Mouse (Mus musculus) v-Abl transformed pro-B cells (cell line): ENCODE measurements around the gene Cygb.

ENCODE experiments used
- in situ Hi-C, 2 experiments: fragments of 400-800 bp; cut with MboI; formaldehyde crosslinking; loops; one replicate each; pipeline ENCODE4 v1.15.1; 2025; ENCODE audit not compliant: unreplicated experiment in 2 of 2

Gene Cygb

DNA sequence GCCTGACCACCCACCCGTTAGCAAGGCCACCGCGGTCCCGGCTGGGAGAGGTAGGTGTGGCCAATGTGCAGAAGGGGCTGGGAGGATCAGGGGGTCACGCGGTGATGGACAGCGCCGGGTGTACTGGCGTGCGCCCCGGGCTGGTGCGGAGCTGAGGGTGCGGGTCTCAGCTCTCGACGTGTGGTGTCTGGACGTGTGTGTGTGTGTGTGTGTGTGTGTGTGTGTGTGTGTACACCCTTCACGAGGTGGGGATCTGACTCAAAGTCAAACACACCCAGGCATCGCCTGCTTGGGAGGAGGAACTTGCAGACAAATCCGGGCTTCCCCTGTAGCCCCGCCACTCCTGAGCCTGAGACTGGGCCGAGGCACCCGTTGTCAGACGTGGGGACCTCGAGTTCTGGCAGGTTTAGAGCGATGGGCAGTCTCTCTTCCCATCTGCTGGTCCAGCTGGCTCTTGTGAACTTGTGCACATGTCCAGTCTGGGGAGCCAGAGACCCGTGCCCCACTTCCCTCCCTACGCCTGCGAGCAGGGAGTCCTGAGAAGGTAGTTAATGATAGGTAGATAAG, at the start of gene Cygb:
Cygb (minus strand) TSS at position 59 of the 567 bp plus-strand sequence.
- in situ Hi-C loops, result no loop called here

DNA sequence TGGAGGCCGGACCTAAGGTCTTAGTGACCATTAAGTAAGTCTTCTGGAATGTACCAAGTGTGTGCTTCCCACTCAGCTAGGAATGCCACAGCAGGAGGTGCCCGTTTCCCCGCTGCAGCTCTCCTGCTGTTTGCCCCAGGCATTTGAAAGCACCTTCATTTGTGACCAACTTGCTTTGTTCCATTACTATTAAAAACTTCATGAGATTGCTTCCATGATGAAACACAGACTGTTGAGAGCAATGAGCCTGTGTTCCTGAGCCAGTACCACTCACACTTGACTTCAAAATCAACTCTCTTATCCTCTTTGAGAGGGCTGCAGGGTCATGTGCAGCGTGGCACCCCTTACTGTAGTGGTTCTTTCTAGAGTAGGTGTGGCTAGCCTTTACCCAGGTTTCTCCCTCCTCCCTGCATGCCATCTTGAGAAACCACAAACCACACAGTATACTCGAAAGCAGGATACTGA, 47.3 kb upstream of the Cygb start:
- in situ Hi-C loops, result no loop called here

DNA sequence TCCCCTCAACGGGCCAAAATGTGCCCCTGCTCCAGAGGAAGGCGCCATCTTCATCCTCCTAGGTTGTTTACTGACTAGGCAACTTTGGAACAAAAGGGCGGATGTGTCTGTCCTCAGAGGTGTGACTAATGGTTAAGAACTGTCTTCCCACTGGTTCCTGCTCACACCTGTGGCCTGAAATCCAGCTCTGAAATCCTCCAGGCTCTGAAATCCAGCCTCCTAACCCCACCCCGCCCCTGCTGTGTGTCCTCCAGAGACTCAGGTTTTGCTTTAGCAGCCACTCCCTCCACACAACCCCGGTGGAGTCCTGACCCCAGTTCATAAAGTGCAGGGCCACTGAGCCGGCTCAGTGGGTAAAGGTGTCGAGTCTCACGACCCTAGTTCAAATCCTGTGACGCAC, 43.4 kb upstream of the Cygb start:
- in situ Hi-C loops, result no loop called here

DNA sequence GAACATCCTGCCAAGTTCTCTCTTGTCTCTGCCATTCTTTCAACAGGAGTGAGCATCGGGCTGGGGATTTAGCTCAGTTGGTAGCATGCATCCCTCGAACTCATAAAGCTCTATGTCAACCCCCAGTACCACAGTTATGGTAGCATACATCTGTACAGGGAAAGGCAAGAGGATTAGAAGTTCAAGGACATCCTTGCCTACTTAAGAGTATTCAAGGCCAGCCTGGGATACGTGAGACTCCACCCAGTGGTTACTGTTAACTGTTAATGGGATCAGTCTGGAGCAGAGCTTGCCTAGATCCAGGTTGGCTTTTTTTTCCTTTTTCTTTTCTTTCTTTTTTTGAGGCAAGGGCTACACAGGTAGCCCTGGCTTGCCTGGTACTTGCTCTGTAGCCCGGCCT, 42.3 kb upstream of the Cygb start:
- in situ Hi-C loops, result no loop called here

DNA sequence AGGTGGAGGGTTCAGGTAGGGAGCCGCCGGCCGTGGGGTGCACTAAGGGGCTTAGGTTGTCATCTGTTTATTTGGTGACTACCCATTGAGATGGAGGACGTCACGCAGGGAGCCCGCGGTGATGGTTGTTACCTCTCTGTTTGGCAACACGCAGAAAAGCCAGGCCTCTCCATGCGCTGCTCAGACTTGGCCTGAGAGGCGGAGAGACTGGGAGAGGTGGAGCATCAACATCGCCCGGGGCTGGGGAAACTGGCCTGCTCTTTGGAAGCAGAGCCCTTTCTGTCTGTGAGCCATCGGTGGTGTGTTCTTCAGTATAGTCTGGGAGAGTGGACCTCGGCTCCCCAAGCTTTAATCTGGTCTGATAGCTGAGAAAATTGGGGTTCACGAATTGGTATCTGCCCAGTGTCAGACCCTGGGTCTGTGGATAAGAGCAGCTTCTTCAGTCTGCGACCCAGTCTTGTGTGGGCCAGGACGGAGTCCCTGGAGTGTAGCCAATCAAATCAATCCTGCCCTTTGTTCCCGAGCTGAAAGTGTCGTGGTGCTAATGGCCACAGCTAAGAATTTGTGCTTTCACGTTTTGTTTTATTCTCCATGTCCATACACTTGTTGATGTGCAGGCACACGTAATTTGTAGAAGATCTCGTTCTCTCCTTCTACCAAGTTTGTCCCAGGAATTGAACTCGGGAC, 41.2 kb upstream of the Cygb start:
- in situ Hi-C loops, result no loop called here

DNA sequence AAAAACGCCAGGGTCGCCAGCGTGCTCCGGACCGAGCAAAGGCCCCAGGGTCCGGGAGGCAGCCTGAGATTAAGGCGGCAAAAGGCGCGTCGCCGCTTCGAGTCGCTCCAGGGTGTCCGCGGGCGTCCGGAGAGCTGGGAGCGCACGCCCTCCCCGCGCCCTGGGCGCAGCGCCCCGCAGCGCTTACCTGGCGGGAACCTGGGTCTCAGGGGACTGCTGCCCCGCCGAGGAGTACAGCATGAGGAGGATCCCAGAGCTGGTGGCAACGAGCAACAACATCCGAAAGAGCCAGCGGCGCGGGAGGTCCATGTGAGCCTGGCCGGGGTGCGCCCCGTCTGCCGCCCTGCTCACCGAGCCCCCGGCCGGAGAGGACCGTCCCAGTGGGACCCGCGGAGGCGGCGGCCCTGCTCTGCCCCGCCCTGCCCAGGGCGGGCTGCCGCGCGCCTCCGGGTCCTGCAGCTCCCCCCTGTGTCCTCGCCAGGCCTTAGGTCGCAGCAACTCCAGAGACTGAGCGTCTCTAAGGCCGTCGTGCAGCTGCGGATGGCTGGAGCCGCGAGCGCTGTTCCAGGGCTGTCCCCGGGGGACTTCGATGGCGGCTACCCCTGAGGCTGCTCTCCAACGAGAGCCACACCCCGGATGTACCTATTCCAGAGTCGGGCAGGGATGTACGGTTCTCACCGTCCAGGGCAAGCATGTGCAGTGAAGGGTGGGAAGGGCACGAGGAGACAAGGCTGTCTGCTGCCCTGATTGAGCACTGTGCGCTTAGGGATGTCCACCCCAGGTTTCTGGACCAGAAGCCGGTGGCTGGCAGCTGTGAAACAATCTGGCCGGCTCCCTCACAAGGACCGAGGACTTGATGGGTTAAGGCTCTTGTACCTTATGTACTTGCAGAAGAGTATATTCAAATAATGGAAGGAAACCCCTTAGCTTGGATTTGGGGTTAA, 40.4 kb upstream of the Cygb start:
- in situ Hi-C loops, result no loop called here

DNA sequence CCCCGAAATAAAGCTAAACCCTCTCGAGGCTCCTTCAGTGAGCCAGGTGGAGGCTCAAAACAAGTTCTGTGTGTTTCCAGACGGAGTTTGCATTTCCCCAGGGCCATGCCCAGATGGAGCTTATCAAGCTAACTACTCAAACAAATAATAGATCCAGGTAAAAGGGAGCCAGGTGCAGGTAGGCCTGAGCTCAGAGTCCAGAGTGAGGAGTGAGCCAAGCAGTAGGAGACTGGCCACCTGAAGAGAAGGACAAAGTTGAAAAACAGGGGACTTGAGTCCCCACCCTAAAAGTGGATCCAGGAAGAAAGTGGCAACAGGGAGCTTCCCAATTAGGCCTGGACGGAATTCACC, 39.8 kb upstream of the Cygb start:
- in situ Hi-C loops, result no loop called here

DNA sequence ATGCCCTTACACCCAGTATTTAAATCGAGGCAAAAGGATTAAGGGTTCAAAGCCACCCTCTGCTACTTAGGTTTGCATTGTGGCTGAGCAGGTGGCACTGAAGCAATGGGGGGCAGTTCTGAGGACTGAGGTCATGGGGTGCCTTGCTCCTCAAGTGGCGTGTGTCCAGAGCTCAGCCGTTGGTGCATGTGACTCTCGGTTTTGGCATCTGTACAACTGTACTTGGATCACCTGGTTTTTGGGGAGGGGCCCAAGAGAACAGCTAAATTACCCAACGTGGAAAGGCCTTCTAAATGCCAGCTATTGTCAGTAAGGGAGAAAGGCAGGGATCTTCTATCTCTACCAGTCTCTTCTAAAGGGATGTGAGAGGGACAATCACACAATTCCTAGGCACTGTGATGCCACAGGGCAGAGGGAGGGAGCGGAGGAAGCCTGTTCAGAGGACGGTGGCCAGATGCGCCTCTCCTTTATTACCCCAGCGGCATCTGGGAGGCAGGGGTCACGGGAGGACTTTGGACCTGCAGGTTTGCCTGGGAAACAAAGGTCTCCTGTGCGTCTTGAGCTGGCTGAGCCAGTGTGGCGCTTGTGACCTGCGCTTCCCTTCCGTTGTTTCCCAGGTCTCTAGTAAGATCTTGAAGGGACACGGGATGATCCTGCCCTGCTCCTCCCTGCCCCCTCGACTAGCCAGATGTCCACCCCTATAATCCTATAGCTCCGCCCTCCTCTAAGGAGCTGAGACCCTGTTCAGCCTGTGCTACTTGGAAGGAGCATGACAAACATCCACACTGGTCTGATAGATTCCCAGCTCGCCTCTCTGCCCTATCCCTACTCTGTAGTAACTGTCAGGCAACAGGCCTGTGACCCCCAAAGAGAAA, 36.8 kb upstream of the Cygb start:
- in situ Hi-C loops, result no loop called here

DNA sequence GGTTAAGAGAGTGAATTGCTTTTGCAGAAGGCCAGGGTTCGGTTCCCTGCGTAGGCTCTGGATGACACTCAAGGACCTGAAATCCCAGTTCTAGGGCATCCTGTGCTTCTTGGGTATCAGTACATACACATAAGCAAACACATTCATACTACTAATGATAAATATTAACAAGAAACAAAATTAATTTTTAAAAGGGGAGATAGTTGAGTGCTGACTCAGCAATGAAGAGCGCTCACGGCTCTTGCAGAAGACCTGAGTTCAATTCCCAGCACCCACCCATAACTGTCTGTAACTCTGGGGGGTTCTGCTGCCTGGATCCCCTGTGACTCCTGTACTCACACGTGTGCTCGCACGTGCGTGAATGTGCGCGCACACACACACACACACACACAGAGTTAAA, 35.5 kb upstream of the Cygb start:
- in situ Hi-C loops, result no loop called here

DNA sequence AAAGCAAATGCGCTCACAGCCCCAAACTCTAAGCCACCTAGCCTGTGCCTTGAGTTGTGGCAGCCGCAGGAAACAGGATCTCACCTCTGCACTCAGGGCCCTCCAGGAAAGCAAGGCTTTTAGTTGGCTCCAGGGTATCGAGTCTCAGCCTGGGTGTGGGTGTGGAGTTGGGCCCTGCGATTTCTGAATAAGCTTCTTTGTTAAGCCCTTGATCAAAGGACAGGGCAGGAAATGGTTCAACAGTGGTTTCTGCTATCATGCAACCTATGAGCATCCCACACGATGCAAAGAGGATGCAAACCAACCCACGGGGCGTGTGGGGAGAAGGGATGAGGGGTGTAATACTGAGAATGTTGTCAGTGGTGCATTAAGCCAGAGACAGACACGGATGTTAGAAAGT, 33.8 kb upstream of the Cygb start:
- in situ Hi-C loops, result no loop called here

DNA sequence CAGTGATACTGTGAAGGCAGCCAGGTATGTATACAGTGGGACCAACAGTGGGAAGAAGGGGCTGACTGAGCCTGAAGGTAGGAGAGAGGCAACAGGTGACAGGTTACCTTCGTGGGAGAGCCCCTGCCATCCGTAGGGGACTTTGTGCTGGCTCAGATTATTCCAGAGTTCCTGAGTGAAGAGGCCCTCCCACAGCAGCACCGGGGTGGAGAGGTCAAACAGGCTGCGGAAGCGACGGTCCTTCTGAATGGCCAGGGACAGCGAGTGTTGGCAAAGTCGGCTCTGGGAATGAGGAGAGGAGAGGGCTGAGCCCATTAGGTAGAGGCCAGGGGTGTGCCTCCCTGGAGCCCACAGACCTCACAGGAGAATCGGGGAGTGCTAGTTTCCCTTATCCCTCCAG, 31.6 kb upstream of the Cygb start:
- in situ Hi-C loops, result no loop called here

DNA sequence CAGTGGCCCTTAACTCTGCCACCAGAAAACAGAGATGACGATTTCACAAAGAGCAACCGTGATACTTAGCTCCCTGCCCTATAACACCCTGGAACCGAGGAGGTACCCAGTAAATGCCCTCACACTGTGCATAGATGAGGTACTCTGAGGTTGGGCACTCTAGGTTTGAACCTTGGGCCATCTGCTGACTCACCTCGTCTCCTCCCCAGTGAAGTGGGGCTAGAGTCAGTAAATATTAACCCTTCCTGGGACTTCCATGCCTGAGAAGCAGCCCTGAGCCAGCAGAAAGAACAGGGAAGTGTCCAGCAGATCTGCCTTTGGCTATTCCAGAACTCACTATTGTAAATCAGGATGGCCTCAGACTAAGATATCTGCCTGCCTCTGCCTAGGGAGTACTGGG, 29.7 kb upstream of the Cygb start:
- in situ Hi-C loops, result no loop called here

DNA sequence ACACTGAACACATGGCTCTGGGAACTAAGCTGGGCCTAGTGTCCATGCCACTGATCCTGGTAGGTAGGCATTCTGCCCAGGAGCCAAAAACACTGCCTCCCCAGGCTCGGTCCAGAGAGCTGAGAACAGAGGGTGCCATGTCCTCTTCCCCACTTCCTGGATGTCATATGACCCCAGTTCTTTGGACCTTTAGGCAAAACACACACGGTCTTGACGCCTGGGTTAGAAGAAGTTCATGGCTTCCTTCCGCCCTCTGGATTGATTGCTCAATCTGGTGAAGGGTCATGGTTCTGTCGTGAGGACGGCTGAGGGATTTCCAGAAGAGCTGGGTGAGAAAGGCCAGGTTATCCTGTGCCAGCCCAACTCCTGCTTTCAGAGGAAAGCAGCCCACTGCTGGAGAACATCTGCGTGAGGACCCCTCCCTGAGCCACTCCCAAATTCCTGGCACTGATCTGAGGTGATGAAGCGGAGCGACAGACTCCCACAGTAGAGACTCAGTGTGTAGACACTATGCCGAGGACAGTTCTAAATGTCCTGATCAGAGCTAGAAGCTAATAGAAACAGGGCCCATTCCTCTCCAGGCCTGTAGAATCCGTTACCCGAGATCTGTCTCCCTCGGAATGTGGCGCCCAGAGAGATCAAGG, 28.5 kb upstream of the Cygb start:
- in situ Hi-C loops, result no loop called here

DNA sequence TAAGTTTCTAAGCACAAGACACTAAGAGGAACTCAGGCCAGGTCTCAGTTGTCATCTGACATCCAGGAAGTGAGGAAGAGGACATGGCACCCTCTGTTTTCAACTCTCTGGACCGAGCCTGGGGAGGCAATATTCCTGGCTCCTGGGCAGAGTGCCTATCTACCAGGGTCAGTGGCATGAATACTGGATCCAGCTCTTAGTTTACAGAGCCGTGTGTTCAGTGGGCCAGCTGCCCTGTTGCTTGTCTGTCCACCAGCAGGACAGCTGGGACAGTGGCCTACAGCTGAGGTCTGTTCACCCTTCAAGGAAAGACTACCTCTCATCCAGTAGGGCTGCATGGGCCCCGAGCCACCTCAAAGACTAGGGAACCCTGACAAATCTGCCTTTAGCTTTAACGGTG, 27.0 kb upstream of the Cygb start:
- in situ Hi-C loops, result no loop called here

DNA sequence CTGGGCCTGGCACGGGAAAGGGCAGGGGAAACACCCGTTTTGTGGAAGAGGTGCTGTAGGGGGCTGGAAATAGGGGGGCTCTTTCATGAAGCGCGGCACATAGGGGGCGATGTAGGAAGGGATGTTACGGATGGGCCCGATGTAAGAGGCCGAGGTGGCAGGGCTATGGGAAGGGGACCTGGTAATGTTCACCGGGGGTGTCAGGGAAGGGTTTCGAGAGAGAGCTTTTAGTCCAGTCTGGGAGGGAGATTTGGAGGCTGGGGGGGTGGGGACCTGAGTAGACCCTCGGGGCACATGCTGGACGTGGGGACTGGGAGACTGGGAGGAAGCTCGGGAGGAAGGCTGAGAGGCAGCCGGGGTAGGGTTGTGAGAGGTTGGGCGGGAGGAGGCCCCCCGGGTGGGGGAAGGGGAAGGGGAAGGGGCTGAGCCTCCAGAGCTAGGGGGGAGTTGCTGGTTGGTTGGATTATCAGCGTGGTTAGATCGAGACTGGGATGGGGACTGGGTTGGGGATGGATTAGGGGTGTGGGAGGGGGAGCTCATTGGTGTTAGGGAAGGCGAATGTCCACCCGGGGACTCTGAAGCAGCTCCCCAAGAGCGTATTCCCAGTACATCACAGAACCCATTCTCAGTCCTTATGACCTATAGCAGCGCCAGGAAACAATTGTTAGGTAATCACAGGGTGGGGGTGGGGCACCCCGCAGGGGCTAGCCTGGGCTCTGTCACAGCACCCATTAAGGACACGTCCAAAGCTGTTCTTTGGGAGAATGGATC, 26.4 kb upstream of the Cygb start:
- in situ Hi-C loops, result no loop called here

DNA sequence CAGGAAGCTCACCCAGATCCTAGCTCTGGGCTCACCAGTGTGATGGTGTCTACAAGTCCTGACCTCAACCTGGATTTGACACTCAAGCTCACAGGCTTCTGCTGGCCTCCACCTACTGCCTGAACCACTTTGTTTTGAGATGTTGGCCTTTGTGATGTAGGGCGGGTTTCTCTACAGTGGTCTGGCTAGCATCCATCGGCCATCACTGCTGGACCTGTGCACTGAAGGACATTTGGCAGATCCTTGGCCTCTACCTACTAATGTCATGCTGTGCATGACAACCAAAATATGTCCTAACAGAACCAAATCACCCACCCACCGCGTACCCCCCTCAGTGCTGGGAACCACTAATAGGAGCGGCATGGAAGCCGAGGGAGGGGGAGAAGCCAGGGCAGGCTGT, 25.0 kb upstream of the Cygb start:
- in situ Hi-C loops, result no loop called here

DNA sequence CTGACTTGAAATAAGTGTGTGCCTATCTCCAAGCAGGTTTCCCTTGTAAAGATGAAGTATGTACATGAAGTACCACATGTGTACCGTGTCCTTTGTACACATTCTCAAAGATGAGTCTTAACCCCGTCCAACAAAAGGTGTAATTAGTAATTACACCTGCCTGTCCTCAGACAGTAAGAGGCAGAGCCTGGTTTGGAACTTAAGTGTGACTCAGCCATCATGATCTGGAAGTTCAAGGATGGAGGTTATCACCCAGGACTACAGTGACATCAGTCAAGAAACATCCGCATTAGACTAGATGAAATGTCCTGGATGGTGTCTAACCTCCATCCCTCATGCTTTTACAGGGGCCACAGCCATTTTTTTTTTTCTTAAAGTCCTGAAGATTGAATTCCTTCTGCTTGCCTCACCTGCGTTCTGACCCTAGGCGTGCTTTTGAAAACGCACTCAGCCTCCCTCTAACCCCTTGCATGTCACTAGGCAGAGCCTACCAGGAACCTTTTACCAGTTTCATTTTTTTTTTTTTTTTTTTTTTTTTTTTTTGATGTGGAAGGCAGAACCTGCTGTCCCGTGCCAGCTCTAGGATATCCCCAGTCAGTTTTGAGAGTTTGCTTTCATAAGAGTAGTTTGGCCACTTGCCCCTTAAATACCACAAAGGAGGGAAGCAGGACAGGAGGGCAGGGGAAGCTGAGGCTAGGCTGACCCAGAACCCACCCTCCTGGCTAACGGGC, 23.8 kb upstream of the Cygb start:
- in situ Hi-C loops, result no loop called here

DNA sequence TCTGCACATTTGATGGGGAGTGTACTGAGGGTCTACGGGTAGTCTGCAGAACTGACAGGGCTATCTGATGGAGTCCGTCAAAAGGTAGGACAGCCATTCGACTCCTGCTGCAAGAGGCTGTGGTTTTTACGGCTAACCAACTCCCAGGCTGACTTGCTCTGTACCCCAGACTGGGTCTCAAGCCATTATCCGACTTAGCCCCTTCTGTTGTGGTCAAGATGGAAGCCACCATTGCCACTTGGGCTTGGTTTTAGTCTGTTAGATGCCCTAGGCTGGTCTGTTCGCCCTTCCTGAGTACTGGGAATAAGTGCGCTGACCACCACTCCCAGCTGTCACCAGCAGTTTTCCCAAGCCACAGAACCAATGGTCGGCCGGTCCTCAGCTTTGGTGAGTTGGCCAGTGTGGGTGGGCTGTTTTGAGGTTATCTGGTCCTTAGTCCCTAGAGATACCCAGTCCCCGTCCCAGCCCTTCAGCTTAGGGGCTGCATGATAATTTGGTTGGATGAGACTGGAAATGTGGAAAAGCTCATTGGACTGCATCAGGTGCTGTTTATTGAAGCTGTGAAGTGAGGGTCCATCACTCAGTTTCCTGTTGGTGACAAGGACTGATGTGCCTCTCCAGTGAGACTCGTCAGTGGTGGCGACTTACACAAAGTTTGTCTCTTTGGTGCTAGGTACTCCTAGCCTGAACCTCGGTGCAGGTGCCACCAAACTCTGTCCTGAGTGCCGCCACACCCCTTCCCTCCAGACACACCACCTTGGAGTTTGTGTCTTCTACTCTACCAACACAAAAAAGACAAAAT, 22.3 kb upstream of the Cygb start:
- in situ Hi-C loops, result no loop called here
